Mouse (Mus musculus): ENCODE measurements around the gene Efnb3.

DNA sequence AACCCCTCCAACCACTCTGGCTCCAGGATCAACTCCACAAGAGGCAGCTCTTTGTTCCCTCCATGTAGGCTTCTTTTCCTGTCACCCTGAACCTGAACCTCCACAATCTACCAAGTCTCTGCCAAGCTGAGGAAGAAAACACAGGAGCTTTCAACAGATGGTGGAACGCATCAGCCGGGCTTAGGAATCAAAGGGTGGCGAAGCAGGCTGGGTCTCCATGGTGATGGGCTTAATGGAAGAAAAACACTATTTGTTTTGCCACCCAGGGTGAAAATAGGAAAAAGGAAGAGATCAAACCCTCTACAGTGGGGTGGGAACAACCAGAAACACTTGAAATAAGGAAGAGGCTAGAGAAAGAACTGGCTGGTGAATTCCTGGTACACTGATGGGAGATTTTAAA is 16.4 kb downstream of the Efnb3 start:
- TF ChIP-seq MEF2A (IDR thresholded peaks at IDR 0.05; ENCODE audit: borderline replicate concordance, low read depth, low read length) (no peak), ZMIZ1 (IDR thresholded peaks at IDR 0.05; ENCODE audit: low read depth, low read length) (no peak)
